Comparison of ENCODE assay signal across 27 mouse cellular contexts in the genomic region with DNA sequence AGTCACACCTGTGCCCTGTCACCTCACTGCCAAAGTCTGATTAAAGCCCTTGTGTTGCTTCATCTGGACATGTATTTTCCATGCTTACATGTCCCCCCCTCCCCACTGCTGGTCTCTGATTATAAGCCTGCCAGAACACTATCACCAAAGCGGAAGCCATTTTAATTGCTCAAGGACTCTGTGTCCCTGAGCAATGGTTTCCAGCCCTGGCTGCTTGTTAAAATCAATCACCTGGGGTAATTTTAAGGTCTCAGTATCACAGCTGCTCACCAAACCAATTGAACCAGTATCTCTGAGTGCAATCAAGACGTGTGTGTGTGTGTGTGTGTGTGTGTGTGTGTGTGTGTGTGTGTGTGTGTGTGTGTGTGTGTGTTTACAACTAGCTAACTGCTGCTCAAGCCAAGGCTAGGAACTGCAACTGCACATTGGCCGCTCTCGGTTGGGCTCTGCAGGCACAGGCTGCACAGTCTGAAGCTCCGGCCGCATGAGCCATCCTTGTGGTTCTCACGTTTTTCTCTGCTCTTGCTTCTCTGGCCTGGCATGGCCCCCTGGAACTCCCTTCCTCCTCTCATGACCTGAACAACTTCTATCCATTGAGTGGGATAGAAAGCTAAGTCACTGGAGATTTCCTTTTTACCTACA.
A peak's percentile ranks its signal among the peaks of the same experiment; 100 is the strongest.
DNase-seq lines count a peak whose midpoint lies in the region; ATAC-seq lines count a peak whose summit lies in the region.
"Had no signal": no experiment of that assay in that cellular context is flagged by ENCODE, and none has a peak within 500 bp of the region (broad histone marks: within the 10 kb centered on the region; RNA-seq: fewer than 3 reads in every experiment).

No protein-coding gene starts in this region.

- no peak overlapping the region for H3K27ac ChIP-seq in hindbrain, embryonic 12.5 days
- H3K27ac ChIP-seq in hindbrain, embryonic 10.5 days = no peak overlapping the region; the same call in 1 of the 2 replicates
- no peak overlapping the region; the same call in 1 of the 2 replicates for H3K27ac ChIP-seq in hindbrain, embryonic 14.5 days
- H3K27ac ChIP-seq in neural tube, embryonic 15.5 days (replicated peaks) = peak overlapping the region; percentile 28; the same call in 1 of the 2 replicates
- H3K27ac ChIP-seq: embryonic facial prominence, embryonic 12.5 days; forebrain, embryonic 10.5 days; forebrain, embryonic 15.5 days; kidney, postnatal 0 days; limb, embryonic 10.5 days; limb, embryonic 15.5 days; liver, embryonic 13.5 days; macrophage had no signal

- no peak overlapping the region for H3K4me3 ChIP-seq in hindbrain, embryonic 12.5 days
- H3K4me3 ChIP-seq in hindbrain, embryonic 10.5 days = no peak overlapping the region
- no peak overlapping the region for H3K4me3 ChIP-seq in hindbrain, embryonic 14.5 days (replicated peaks; ENCODE audit: low read length)
- no peak overlapping the region for H3K4me3 ChIP-seq in neural tube, embryonic 15.5 days (replicated peaks)
- H3K4me3 ChIP-seq: embryonic facial prominence, embryonic 12.5 days; forebrain, embryonic 10.5 days; forebrain, embryonic 15.5 days; limb, embryonic 10.5 days; limb, embryonic 15.5 days; liver, embryonic 13.5 days had no signal

- DNase-seq in adrenal gland, postnatal 14 days = peak; percentile 15
- no peak for DNase-seq in adrenal gland, adult 8-10 months
- no peak for DNase-seq in hindbrain, embryonic 10.5 days (ENCODE audit: low spot score)
- no peak for DNase-seq in hindbrain, embryonic 14.5 days (ENCODE audit: low spot score)
- no peak for DNase-seq in spleen, postnatal 10 days (ENCODE audit: low spot score in 2 of 2)
- DNase-seq: cerebellum, adult 11 months; cerebellum, adult 9-10 months; cerebellum, postnatal 36 days; heart, postnatal 14 days; kidney, adult 8-10 months; kidney, postnatal 4 days; layer of hippocampus, postnatal 36 days; liver, embryonic 13.5 days; lung, adult 18-20 months; lung, postnatal 10 days; midbrain, embryonic 14.5 days had no signal

- no peaks in the 10 kb centered on the region for H3K27me3 ChIP-seq in hindbrain, embryonic 12.5 days
- H3K27me3 ChIP-seq in hindbrain, embryonic 10.5 days (ENCODE audit: insufficient read depth, poor library complexity, severe bottlenecking) = no peaks in the 10 kb centered on the region; the same call in 1 of the 2 replicates
- no peaks in the 10 kb centered on the region for H3K27me3 ChIP-seq in hindbrain, embryonic 14.5 days (ENCODE audit: control insufficient read depth, insufficient read depth, low read length)
- no peaks in the 10 kb centered on the region for H3K27me3 ChIP-seq in neural tube, embryonic 15.5 days (replicated peaks)
- H3K27me3 ChIP-seq: embryonic facial prominence, embryonic 12.5 days; forebrain, embryonic 15.5 days; limb, embryonic 15.5 days had no signal

- peak; percentile 35; the same call in 1 of the 2 replicates for ATAC-seq in hindbrain, embryonic 12.5 days (ENCODE audit: low FRiP score)
- ATAC-seq in hindbrain, embryonic 14.5 days (ENCODE audit: low FRiP score) = peak; percentile 48; the same call in 1 of the 2 replicates
- peak; percentile 57 for ATAC-seq in neural tube, embryonic 15.5 days (ENCODE audit: low FRiP score)
- ATAC-seq: forebrain, embryonic 15.5 days; intestine, embryonic 16.5 days had no signal

- no peak overlapping the region for H3K4me2 ChIP-seq in hindbrain, embryonic 12.5 days (replicated peaks)
- H3K4me2 ChIP-seq in hindbrain, embryonic 14.5 days (replicated peaks) = no peak overlapping the region
- no peak overlapping the region for H3K4me2 ChIP-seq in neural tube, embryonic 15.5 days
- H3K4me2 ChIP-seq: embryonic facial prominence, embryonic 12.5 days; forebrain, embryonic 15.5 days; limb, embryonic 15.5 days; liver, embryonic 13.5 days had no signal

- H3K9me3 ChIP-seq in hindbrain, embryonic 12.5 days (replicated peaks) = no peaks in the 10 kb centered on the region
- no peaks in the 10 kb centered on the region for H3K9me3 ChIP-seq in hindbrain, embryonic 10.5 days
- no peaks in the 10 kb centered on the region for H3K9me3 ChIP-seq in hindbrain, embryonic 14.5 days (ENCODE audit: control insufficient read depth, low read length)
- H3K9me3 ChIP-seq in neural tube, embryonic 15.5 days (replicated peaks) = no peaks in the 10 kb centered on the region
- H3K9me3 ChIP-seq: embryonic facial prominence, embryonic 12.5 days; forebrain, embryonic 10.5 days; forebrain, embryonic 15.5 days; G1E; limb, embryonic 10.5 days; limb, embryonic 15.5 days; liver, embryonic 13.5 days had no signal

- 60% methylated on average over 7 of the region's 7 CpGs for WGBS in hindbrain, embryonic 12.5 days
- WGBS in hindbrain, embryonic 10.5 days = 80% methylated on average over 7 of the region's 7 CpGs
- WGBS in hindbrain, embryonic 14.5 days = 60% methylated on average over 7 of the region's 7 CpGs
- 55% methylated on average over 7 of the region's 7 CpGs for WGBS in neural tube, embryonic 15.5 days

- no peaks in the 10 kb centered on the region for H3K36me3 ChIP-seq in hindbrain, embryonic 12.5 days
- H3K36me3 ChIP-seq in hindbrain, embryonic 10.5 days = no peaks in the 10 kb centered on the region
- no peaks in the 10 kb centered on the region for H3K36me3 ChIP-seq in hindbrain, embryonic 14.5 days (replicated peaks; ENCODE audit: control insufficient read depth, insufficient read depth)
- H3K36me3 ChIP-seq in neural tube, embryonic 15.5 days = no peaks in the 10 kb centered on the region
- H3K36me3 ChIP-seq: embryonic facial prominence, embryonic 12.5 days; forebrain, embryonic 10.5 days; forebrain, embryonic 15.5 days; G1E; limb, embryonic 10.5 days; limb, embryonic 15.5 days; liver, embryonic 13.5 days had no signal

- no peak overlapping the region for H3K9ac ChIP-seq in hindbrain, embryonic 12.5 days
- H3K9ac ChIP-seq in hindbrain, embryonic 14.5 days = no peak overlapping the region
- H3K9ac ChIP-seq in neural tube, embryonic 15.5 days (replicated peaks) = no peak overlapping the region
- H3K9ac ChIP-seq: embryonic facial prominence, embryonic 12.5 days; forebrain, embryonic 15.5 days; limb, embryonic 15.5 days; liver, embryonic 13.5 days had no signal

- 0 out of 2 replicates have a peak, but pooled peaks cover 12% of the 10 kb centered on the region for H3K4me1 ChIP-seq in hindbrain, embryonic 12.5 days
- H3K4me1 ChIP-seq in hindbrain, embryonic 10.5 days (replicated peaks) = peaks cover 12% of the 10 kb centered on the region; the same call in 1 of the 2 replicates
- H3K4me1 ChIP-seq in hindbrain, embryonic 14.5 days (replicated peaks; ENCODE audit: control insufficient read depth, insufficient read depth, low read length) = peaks cover 4% of the 10 kb centered on the region; the same call in 1 of the 2 replicates
- peaks cover 9% of the 10 kb centered on the region; the same call in 1 of the 2 replicates for H3K4me1 ChIP-seq in neural tube, embryonic 15.5 days
- H3K4me1 ChIP-seq: forebrain, embryonic 15.5 days; limb, embryonic 15.5 days; liver, embryonic 13.5 days had no signal
